Mouse (Mus musculus): Measurements from ENCODE around the gene Prtg. TPM values are rescaled to one million over a fixed set of nuclear protein-coding genes. Genes with fewer than 3 reads are reported as not detected.

Prtg gene
- polyA plus RNA-seq, 1 experiment from 2014 or later, result 0.06 TPM

DNA sequence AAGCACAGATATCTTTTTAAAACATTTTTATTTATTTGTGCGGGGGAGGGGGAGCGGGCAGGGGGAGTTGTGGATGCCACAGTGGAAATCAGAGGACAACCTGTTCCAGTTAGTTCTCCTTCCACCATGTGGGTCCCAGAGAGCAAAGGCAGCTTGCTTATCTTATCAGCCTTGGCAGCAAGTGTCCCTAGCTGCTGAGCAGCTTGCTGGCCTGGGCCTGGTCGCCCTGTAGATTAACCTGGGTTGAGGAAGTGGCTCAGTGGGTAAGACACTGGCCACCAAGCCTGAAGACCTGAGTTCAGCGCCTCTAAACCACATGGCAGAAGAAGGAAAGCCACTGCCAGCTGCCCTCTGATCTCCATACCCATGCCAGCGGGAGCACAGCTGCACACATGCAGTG, 95.9 kb downstream of the Prtg start:
- WGBS, result 86% methylated on average over 5 of the region's 5 CpGs
- Histone ChIP-seq H3K9me3 (ENCODE audit: control insufficient read depth, low read length) (no peaks in the 10 kb centered on the region), H3K4me3 (ENCODE audit: low read depth, low read length) (no peak overlapping the region), H3K27ac (replicated peaks) (no peak overlapping the region), H3K36me3 (ENCODE audit: control insufficient read depth, insufficient read depth, low read length) (no peaks in the 10 kb centered on the region), H3K4me1 (replicated peaks; ENCODE audit: control insufficient read depth, insufficient read depth) (no peaks in the 10 kb centered on the region), H3K27me3 (ENCODE audit: control insufficient read depth, insufficient read depth, low read length) (no peaks in the 10 kb centered on the region), H3K9ac (ENCODE audit: low read length) (no peak overlapping the region), H3K4me2 (replicated peaks; ENCODE audit: low read depth) (no peak overlapping the region)
- DNase-seq (ENCODE audit: low spot score), result no peak
- TF ChIP-seq CTCF (IDR thresholded peaks at IDR 0.05; ENCODE audit: low read depth), result no peak
- TF ChIP-seq EP300 (optimal IDR thresholded peaks at IDR 0.05), result no peak
- ATAC-seq (ENCODE audit: low FRiP score, low TSS enrichment), result no peak

DNA sequence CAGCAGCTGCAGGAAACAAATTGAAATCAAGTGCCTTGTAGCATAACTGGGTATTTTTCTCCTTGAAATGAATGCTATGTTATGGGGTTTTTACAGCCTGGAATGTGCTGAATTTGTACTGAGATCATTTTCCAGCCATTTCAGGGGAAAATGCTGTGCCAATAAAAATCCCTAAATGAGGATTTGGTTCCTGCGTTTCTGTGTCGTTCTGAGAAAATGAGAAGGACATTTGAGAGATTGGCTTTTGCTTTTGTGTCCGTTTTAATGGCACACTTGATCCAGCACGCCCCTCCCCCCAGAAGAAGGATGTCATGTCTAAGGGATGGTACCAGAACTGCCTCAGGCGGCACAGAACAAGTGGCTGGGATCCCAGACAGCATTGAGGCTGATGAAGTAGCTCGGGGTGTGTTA, 100.0 kb downstream of the Prtg start:
- WGBS, result 59% methylated on average over 6 of the region's 6 CpGs
- Histone ChIP-seq H3K4me1 (replicated peaks; ENCODE audit: control insufficient read depth, insufficient read depth) (no peaks in the 10 kb centered on the region), H3K27ac (replicated peaks) (no peak overlapping the region), H3K9ac (ENCODE audit: low read length) (no peak overlapping the region), H3K4me2 (replicated peaks; ENCODE audit: low read depth) (no peak overlapping the region), H3K4me3 (ENCODE audit: low read depth, low read length) (no peak overlapping the region), H3K9me3 (ENCODE audit: control insufficient read depth, low read length) (no peaks in the 10 kb centered on the region), H3K27me3 (ENCODE audit: control insufficient read depth, insufficient read depth, low read length) (no peaks in the 10 kb centered on the region), H3K36me3 (ENCODE audit: control insufficient read depth, insufficient read depth, low read length) (no peaks in the 10 kb centered on the region)
- no peak for ATAC-seq (ENCODE audit: low FRiP score, low TSS enrichment)
- TF ChIP-seq CTCF (IDR thresholded peaks at IDR 0.05; ENCODE audit: low read depth) (no peak), EP300 (optimal IDR thresholded peaks at IDR 0.05) (no peak)
- DNase-seq (ENCODE audit: low spot score), result no peak

GRCm38 (mm10) chr9:72911381-72911780, 104.7 kb downstream of the Prtg start:
- no peaks in the 10 kb centered on the region for H3K36me3 ChIP-seq (ENCODE audit: control insufficient read depth, insufficient read depth, low read length)

GRCm38 (mm10) chr9:72913551-72913950, 106.9 kb downstream of the Prtg start:
- Histone ChIP-seq H3K4me2 (replicated peaks; ENCODE audit: low read depth) (peak overlapping the region; percentile 21), H3K4me1 (replicated peaks; ENCODE audit: control insufficient read depth, insufficient read depth) (no peaks in the 10 kb centered on the region), H3K27ac (replicated peaks) (no peak overlapping the region), H3K4me3 (ENCODE audit: low read depth, low read length) (0 out of 2 replicates have a peak overlapping the region, but pooled peaks have one; percentile 6), H3K9me3 (ENCODE audit: control insufficient read depth, low read length) (no peaks in the 10 kb centered on the region), H3K36me3 (ENCODE audit: control insufficient read depth, insufficient read depth, low read length) (no peaks in the 10 kb centered on the region), H3K9ac (ENCODE audit: low read length) (no peak overlapping the region), H3K27me3 (ENCODE audit: control insufficient read depth, insufficient read depth, low read length) (no peaks in the 10 kb centered on the region)
- DNase-seq (ENCODE audit: low spot score) (no peak), ATAC-seq (ENCODE audit: low FRiP score, low TSS enrichment) (no peak)
- 27% methylated on average over 6 of the region's 6 CpGs for WGBS
- no peak for TF ChIP-seq CTCF (IDR thresholded peaks at IDR 0.05; ENCODE audit: low read depth)
- no peak for TF ChIP-seq EP300 (optimal IDR thresholded peaks at IDR 0.05)

More at GRCm38 (mm10) chr9:72911381-72911780, 104.7 kb downstream of the Prtg start:
- no peak overlapping the region for H3K27ac ChIP-seq (replicated peaks)
- H3K27me3 ChIP-seq (ENCODE audit: control insufficient read depth, insufficient read depth, low read length), result no peaks in the 10 kb centered on the region
- H3K4me3 ChIP-seq (ENCODE audit: low read depth, low read length), result no peak overlapping the region
- H3K4me1 ChIP-seq (replicated peaks; ENCODE audit: control insufficient read depth, insufficient read depth), result no peaks in the 10 kb centered on the region
- H3K9ac ChIP-seq (ENCODE audit: low read length), result no peak overlapping the region
- 77% methylated on average over 2 of the region's 2 CpGs for WGBS
- ATAC-seq (ENCODE audit: low FRiP score, low TSS enrichment) (no peak), DNase-seq (ENCODE audit: low spot score) (no peak)
- no peak overlapping the region for H3K4me2 ChIP-seq (replicated peaks; ENCODE audit: low read depth)
- H3K9me3 ChIP-seq (ENCODE audit: control insufficient read depth, low read length), result no peaks in the 10 kb centered on the region
- TF ChIP-seq EP300 (optimal IDR thresholded peaks at IDR 0.05) (no peak), CTCF (IDR thresholded peaks at IDR 0.05; ENCODE audit: low read depth) (no peak)

- Histone ChIP-seq H3K4me2 (replicated peaks; ENCODE audit: low read depth) (no peak overlapping the region), H3K9ac (ENCODE audit: low read length) (no peak overlapping the region), H3K27me3 (ENCODE audit: control insufficient read depth, insufficient read depth, low read length) (no peaks in the 10 kb centered on the region), H3K27ac (replicated peaks) (no peak overlapping the region), H3K4me3 (ENCODE audit: low read depth, low read length) (no peak overlapping the region), H3K4me1 (replicated peaks; ENCODE audit: control insufficient read depth, insufficient read depth) (no peaks in the 10 kb centered on the region), H3K9me3 (ENCODE audit: control insufficient read depth, low read length) (no peaks in the 10 kb centered on the region), H3K36me3 (ENCODE audit: control insufficient read depth, insufficient read depth, low read length) (no peaks in the 10 kb centered on the region)
- DNase-seq (ENCODE audit: low spot score) (no peak), ATAC-seq (ENCODE audit: low FRiP score, low TSS enrichment) (no peak)
- TF ChIP-seq EP300 (optimal IDR thresholded peaks at IDR 0.05) (no peak), CTCF (IDR thresholded peaks at IDR 0.05; ENCODE audit: low read depth) (no peak)
- WGBS, result 62% methylated on average over 7 of the region's 7 CpGs
Measured at GRCm38 (mm10) chr9:72915728-72916127, 109.1 kb downstream of the Prtg start.

DNA sequence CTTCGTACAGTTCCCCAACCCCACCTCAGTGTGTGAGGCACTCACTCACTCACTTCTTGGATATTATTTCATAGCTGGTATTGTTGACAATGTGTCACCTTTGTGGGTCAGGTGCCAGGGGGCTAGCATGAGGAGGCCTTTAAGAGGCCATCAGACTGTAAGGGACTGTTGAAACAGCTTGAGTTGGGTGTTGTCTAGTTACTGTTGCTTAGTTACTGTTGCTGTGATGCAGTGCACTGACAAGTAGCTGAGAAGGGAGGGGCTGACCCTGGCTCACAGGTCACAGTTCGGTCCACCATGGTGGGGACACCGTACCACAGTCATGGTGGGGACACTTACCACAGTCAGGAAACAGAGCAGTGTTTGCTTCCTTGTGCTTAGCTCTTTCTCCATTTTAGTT, 116.4 kb downstream of the Prtg start:
- 77% methylated on average over 3 of the region's 3 CpGs for whole genome bisulfite sequencing
- Histone ChIP-seq H3K4me2 (replicated peaks; ENCODE audit: low read depth) (no peak overlapping the region), H3K9ac (ENCODE audit: low read length) (no peak overlapping the region), H3K27me3 (ENCODE audit: control insufficient read depth, insufficient read depth, low read length) (no peaks in the 10 kb centered on the region), H3K4me3 (ENCODE audit: low read depth, low read length) (no peak overlapping the region), H3K4me1 (replicated peaks; ENCODE audit: control insufficient read depth, insufficient read depth) (no peaks in the 10 kb centered on the region), H3K27ac (replicated peaks) (no peak overlapping the region), H3K36me3 (ENCODE audit: control insufficient read depth, insufficient read depth, low read length) (no peaks in the 10 kb centered on the region), H3K9me3 (ENCODE audit: control insufficient read depth, low read length) (no peaks in the 10 kb centered on the region)
- TF ChIP-seq CTCF (IDR thresholded peaks at IDR 0.05; ENCODE audit: low read depth), result no peak
- TF ChIP-seq EP300 (optimal IDR thresholded peaks at IDR 0.05), result no peak
- DNase-seq (ENCODE audit: low spot score), result no peak
- no peak for ATAC-seq (ENCODE audit: low FRiP score, low TSS enrichment)

Data from stomach, postnatal 0 days (tissue).